Mouse (Mus musculus): Measurements from ENCODE around the gene Rdh19. TPM values are rescaled to one million over a fixed set of nuclear protein-coding genes. Genes with fewer than 3 reads are reported as not detected.
"Not testable (repeated sequence)": the region's sequence is repeated elsewhere in the genome, so short reads cannot be mapped to it uniquely, and the experiment has no call there.

The Rdh19 gene
- polyA plus RNA-seq, 1 experiment from 2014 or later, result not detected

- H3K36me3 ChIP-seq (ENCODE audit: control insufficient read depth, insufficient read depth, low read length), result no peaks in the 10 kb centered on the region
- no peak within 1 kb of the TSS for H3K27ac ChIP-seq (ENCODE audit: low read depth, low read length)
- no peak within 1 kb of the TSS for H3K4me2 ChIP-seq (replicated peaks; ENCODE audit: low read depth, low read length)
- H3K9ac ChIP-seq (ENCODE audit: low read depth, low read length), result no peak within 1 kb of the TSS
- no peak for DNase-seq (ENCODE audit: low spot score)
- no peaks in the 10 kb centered on the region for H3K4me1 ChIP-seq (replicated peaks; ENCODE audit: control insufficient read depth, insufficient read depth, low read length)
- no peak within 1 kb of the TSS for H3K4me3 ChIP-seq (ENCODE audit: low read depth, low read length)
- no peaks in the 10 kb centered on the region for H3K27me3 ChIP-seq (ENCODE audit: control insufficient read depth, insufficient read depth, low read length)
- ATAC-seq (ENCODE audit: low FRiP score), result no peak
- no peaks in the 10 kb centered on the region for H3K9me3 ChIP-seq (ENCODE audit: control insufficient read depth, low read length)
These were observed 38.9 kb downstream of the Rdh19 start, which contains the start of gene Rdh7 for GRCm38 (mm10) chr10:127888605-127889004. Gene Rdh7, minus strand, starts transcription at chr10:127888817.

GRCm38 (mm10) chr10:127891481-127891880, 41.8 kb downstream of the Rdh19 start:
- H3K36me3 ChIP-seq (ENCODE audit: control insufficient read depth, insufficient read depth, low read length), result no peaks in the 10 kb centered on the region
- WGBS, result 76% methylated on average over 1 of the region's 1 CpGs

GRCm38 (mm10) chr10:127893163-127894022, 43.7 kb downstream of the Rdh19 start:
- 67% methylated on average over 5 of the region's 5 CpGs for WGBS
- H3K9ac ChIP-seq (ENCODE audit: low read depth, low read length); H3K4me3 ChIP-seq (ENCODE audit: low read depth, low read length); H3K9me3 ChIP-seq (ENCODE audit: control insufficient read depth, low read length); H3K27ac ChIP-seq (ENCODE audit: low read depth, low read length); H3K36me3 ChIP-seq (ENCODE audit: control insufficient read depth, insufficient read depth, low read length); H3K4me2 ChIP-seq (replicated peaks; ENCODE audit: low read depth, low read length); H3K27me3 ChIP-seq (ENCODE audit: control insufficient read depth, insufficient read depth, low read length); H3K4me1 ChIP-seq (replicated peaks; ENCODE audit: control insufficient read depth, insufficient read depth, low read length); ATAC-seq (ENCODE audit: low FRiP score); DNase-seq (ENCODE audit: low spot score): not testable (repeated sequence)

More at GRCm38 (mm10) chr10:127891481-127891880, 41.8 kb downstream of the Rdh19 start:
- Histone ChIP-seq H3K4me1 (replicated peaks; ENCODE audit: control insufficient read depth, insufficient read depth, low read length) (no peaks in the 10 kb centered on the region), H3K9me3 (ENCODE audit: control insufficient read depth, low read length) (no peaks in the 10 kb centered on the region), H3K4me3 (ENCODE audit: low read depth, low read length) (no peak overlapping the region), H3K27me3 (ENCODE audit: control insufficient read depth, insufficient read depth, low read length) (no peaks in the 10 kb centered on the region), H3K4me2 (replicated peaks; ENCODE audit: low read depth, low read length) (no peak overlapping the region), H3K27ac (ENCODE audit: low read depth, low read length) (no peak overlapping the region), H3K9ac (ENCODE audit: low read depth, low read length) (no peak overlapping the region)
- no peak for DNase-seq (ENCODE audit: low spot score)
- ATAC-seq (ENCODE audit: low FRiP score), result no peak

GRCm38 (mm10) chr10:127896705-127897104, 47.0 kb downstream of the Rdh19 start:
- Histone ChIP-seq H3K4me3 (ENCODE audit: low read depth, low read length) (no peak overlapping the region), H3K4me2 (replicated peaks; ENCODE audit: low read depth, low read length) (no peak overlapping the region), H3K9ac (ENCODE audit: low read depth, low read length) (no peak overlapping the region), H3K27me3 (ENCODE audit: control insufficient read depth, insufficient read depth, low read length) (no peaks in the 10 kb centered on the region), H3K9me3 (ENCODE audit: control insufficient read depth, low read length) (no peaks in the 10 kb centered on the region), H3K27ac (ENCODE audit: low read depth, low read length) (no peak overlapping the region), H3K36me3 (ENCODE audit: control insufficient read depth, insufficient read depth, low read length) (no peaks in the 10 kb centered on the region), H3K4me1 (replicated peaks; ENCODE audit: control insufficient read depth, insufficient read depth, low read length) (no peaks in the 10 kb centered on the region)
- WGBS, result 69% methylated on average over 5 of the region's 5 CpGs
- DNase-seq (ENCODE audit: low spot score) (no peak), ATAC-seq (ENCODE audit: low FRiP score) (no peak)

GRCm38 (mm10) chr10:127897506-127897905, 47.8 kb downstream of the Rdh19 start:
- DNase-seq (ENCODE audit: low spot score) (no peak), ATAC-seq (ENCODE audit: low FRiP score) (no peak)
- H3K4me2 ChIP-seq (replicated peaks; ENCODE audit: low read depth, low read length), result no peak overlapping the region
- no peak overlapping the region for H3K27ac ChIP-seq (ENCODE audit: low read depth, low read length)
- no peaks in the 10 kb centered on the region for H3K36me3 ChIP-seq (ENCODE audit: control insufficient read depth, insufficient read depth, low read length)
- no peak overlapping the region for H3K4me3 ChIP-seq (ENCODE audit: low read depth, low read length)
- H3K9me3 ChIP-seq (ENCODE audit: control insufficient read depth, low read length), result no peaks in the 10 kb centered on the region
- H3K4me1 ChIP-seq (replicated peaks; ENCODE audit: control insufficient read depth, insufficient read depth, low read length), result no peaks in the 10 kb centered on the region
- WGBS, result 92% methylated on average over 3 of the region's 3 CpGs
- H3K27me3 ChIP-seq (ENCODE audit: control insufficient read depth, insufficient read depth, low read length), result no peaks in the 10 kb centered on the region
- H3K9ac ChIP-seq (ENCODE audit: low read depth, low read length), result no peak overlapping the region

GRCm38 (mm10) chr10:127898218-127898617, 48.5 kb downstream of the Rdh19 start, which contains the start of gene Sdr9c7:
Gene Sdr9c7, plus strand, starts transcription at chr10:127898518.
- Histone ChIP-seq H3K36me3 (ENCODE audit: control insufficient read depth, insufficient read depth, low read length) (no peaks in the 10 kb centered on the region), H3K4me2 (replicated peaks; ENCODE audit: low read depth, low read length) (no peak within 1 kb of the TSS)

GRCm38 (mm10) chr10:127899783-127900182, 50.1 kb downstream of the Rdh19 start:
- Histone ChIP-seq H3K4me3 (ENCODE audit: low read depth, low read length) (no peak overlapping the region), H3K4me1 (replicated peaks; ENCODE audit: control insufficient read depth, insufficient read depth, low read length) (no peaks in the 10 kb centered on the region), H3K4me2 (replicated peaks; ENCODE audit: low read depth, low read length) (no peak overlapping the region), H3K9ac (ENCODE audit: low read depth, low read length) (no peak overlapping the region), H3K27ac (ENCODE audit: low read depth, low read length) (no peak overlapping the region), H3K9me3 (ENCODE audit: control insufficient read depth, low read length) (no peaks in the 10 kb centered on the region), H3K27me3 (ENCODE audit: control insufficient read depth, insufficient read depth, low read length) (no peaks in the 10 kb centered on the region), H3K36me3 (ENCODE audit: control insufficient read depth, insufficient read depth, low read length) (no peaks in the 10 kb centered on the region)
- no peak for DNase-seq (ENCODE audit: low spot score)
- WGBS, result 68% methylated on average over 5 of the region's 5 CpGs
- ATAC-seq (ENCODE audit: low FRiP score), result no peak

More at GRCm38 (mm10) chr10:127898218-127898617, 48.5 kb downstream of the Rdh19 start, which contains the start of gene Sdr9c7:
- H3K4me1 ChIP-seq (replicated peaks; ENCODE audit: control insufficient read depth, insufficient read depth, low read length), result no peaks in the 10 kb centered on the region
- H3K27ac ChIP-seq (ENCODE audit: low read depth, low read length), result no peak within 1 kb of the TSS
- no peaks in the 10 kb centered on the region for H3K9me3 ChIP-seq (ENCODE audit: control insufficient read depth, low read length)
- no peak within 1 kb of the TSS for H3K4me3 ChIP-seq (ENCODE audit: low read depth, low read length)
- DNase-seq (ENCODE audit: low spot score) (no peak), ATAC-seq (ENCODE audit: low FRiP score) (no peak)
- 88% methylated on average over 2 of the region's 2 CpGs for WGBS
- H3K27me3 ChIP-seq (ENCODE audit: control insufficient read depth, insufficient read depth, low read length), result no peaks in the 10 kb centered on the region
- no peak within 1 kb of the TSS for H3K9ac ChIP-seq (ENCODE audit: low read depth, low read length)

GRCm38 (mm10) chr10:127901751-127902150, 52.0 kb downstream of the Rdh19 start:
- Histone ChIP-seq H3K27ac (ENCODE audit: low read depth, low read length) (no peak overlapping the region), H3K9ac (ENCODE audit: low read depth, low read length) (no peak overlapping the region), H3K9me3 (ENCODE audit: control insufficient read depth, low read length) (no peaks in the 10 kb centered on the region), H3K36me3 (ENCODE audit: control insufficient read depth, insufficient read depth, low read length) (no peaks in the 10 kb centered on the region), H3K4me3 (ENCODE audit: low read depth, low read length) (no peak overlapping the region), H3K27me3 (ENCODE audit: control insufficient read depth, insufficient read depth, low read length) (no peaks in the 10 kb centered on the region), H3K4me2 (replicated peaks; ENCODE audit: low read depth, low read length) (no peak overlapping the region), H3K4me1 (replicated peaks; ENCODE audit: control insufficient read depth, insufficient read depth, low read length) (no peaks in the 10 kb centered on the region)
- 83% methylated on average over 4 of the region's 4 CpGs for WGBS
- DNase-seq (ENCODE audit: low spot score) (no peak), ATAC-seq (ENCODE audit: low FRiP score) (no peak)

GRCm38 (mm10) chr10:127903116-127903515, 53.4 kb downstream of the Rdh19 start:
- Histone ChIP-seq H3K9me3 (ENCODE audit: control insufficient read depth, low read length) (no peaks in the 10 kb centered on the region), H3K4me2 (replicated peaks; ENCODE audit: low read depth, low read length) (no peak overlapping the region), H3K27me3 (ENCODE audit: control insufficient read depth, insufficient read depth, low read length) (no peaks in the 10 kb centered on the region), H3K36me3 (ENCODE audit: control insufficient read depth, insufficient read depth, low read length) (no peaks in the 10 kb centered on the region), H3K4me1 (replicated peaks; ENCODE audit: control insufficient read depth, insufficient read depth, low read length) (no peaks in the 10 kb centered on the region), H3K4me3 (ENCODE audit: low read depth, low read length) (no peak overlapping the region), H3K27ac (ENCODE audit: low read depth, low read length) (no peak overlapping the region), H3K9ac (ENCODE audit: low read depth, low read length) (no peak overlapping the region)
- WGBS, result 71% methylated on average over 1 of the region's 1 CpGs
- DNase-seq (ENCODE audit: low spot score) (no peak), ATAC-seq (ENCODE audit: low FRiP score) (no peak)
